9 mouse cellular contexts compared by ENCODE assay signal in genomic region chr4:58082588-58082987, GRCm38 (mm10).
DNase-seq lines count a peak whose midpoint lies in the region; ATAC-seq and TF ChIP-seq lines count a peak whose summit lies in the region.
"Had no signal": no experiment of that assay in that cellular context is flagged by ENCODE, and none has a peak within 500 bp of the region (broad histone marks: within the 10 kb centered on the region; RNA-seq: fewer than 3 reads in every experiment).

No protein-coding gene starts in this region.

- TF ChIP-seq EP300 in heart, adult 2 months (IDR thresholded peaks at IDR 0.05; ENCODE audit: insufficient read depth, low read depth, low read length) = 0 out of 2 replicates have a peak, but pooled peaks have one; percentile 50

- no peak overlapping the region for H3K4me3 ChIP-seq in heart, adult 2 months
- no peak overlapping the region for H3K4me3 ChIP-seq in heart, embryonic 11.5 days (ENCODE audit: low read depth, low read length)
- H3K4me3 ChIP-seq in forebrain, embryonic 13.5 days = no peak overlapping the region
- no peak overlapping the region for H3K4me3 ChIP-seq in hindbrain, embryonic 13.5 days
- H3K4me3 ChIP-seq in midbrain, embryonic 16.5 days (ENCODE audit: low read depth, low read length) = no peak overlapping the region

- ATAC-seq in heart, embryonic 11.5 days (replicated peaks; ENCODE audit: insufficient number of reproducible peaks, low FRiP score, low TSS enrichment) = no peak
- ATAC-seq in forebrain, embryonic 13.5 days = peak; percentile 60; the same call in 1 of the 2 replicates
- peak; percentile 57; the same call in 1 of the 2 replicates for ATAC-seq in hindbrain, embryonic 13.5 days (ENCODE audit: low FRiP score)
- 0 out of 2 replicates have a peak, but pooled peaks have one; percentile 41 for ATAC-seq in midbrain, embryonic 16.5 days

- no peak overlapping the region for H3K4me2 ChIP-seq in heart, embryonic 11.5 days
- H3K4me2 ChIP-seq in forebrain, embryonic 13.5 days = no peak overlapping the region
- no peak overlapping the region for H3K4me2 ChIP-seq in hindbrain, embryonic 13.5 days
- H3K4me2 ChIP-seq in midbrain, embryonic 16.5 days (ENCODE audit: low read length) = no peak overlapping the region

- H3K36me3 ChIP-seq in heart, adult 2 months (ENCODE audit: control insufficient read depth, insufficient read depth, low read length) = no peaks in the 10 kb centered on the region; the same call in 1 of the 2 replicates
- H3K36me3 ChIP-seq in heart, embryonic 11.5 days (ENCODE audit: control insufficient read depth, insufficient read depth, low read length) = no peaks in the 10 kb centered on the region
- H3K36me3 ChIP-seq in forebrain, embryonic 13.5 days (ENCODE audit: poor library complexity, severe bottlenecking) = no peaks in the 10 kb centered on the region
- H3K36me3 ChIP-seq in hindbrain, embryonic 13.5 days = no peaks in the 10 kb centered on the region
- H3K36me3 ChIP-seq in midbrain, embryonic 16.5 days (ENCODE audit: control insufficient read depth, insufficient read depth, low read length) = no peaks in the 10 kb centered on the region

- DNase-seq in heart, adult 2 months = peak; percentile 42 to 69
- peak; percentile 20 for DNase-seq in c-Kit-positive CD71-positive TER-119-negative erythroid progenitor cells, embryonic 14.5 days (ENCODE audit: low read depth)
- peak; percentile 62 to 65 for DNase-seq in left cerebral cortex, postnatal 25 days (ENCODE audit: low spot score in 2 of 2)
- DNase-seq in spleen, postnatal 4 days (ENCODE audit: low spot score in 2 of 2) = peak; percentile 33 to 80

- WGBS in heart, adult 2 months = 14% methylated on average over 5 of the region's 5 CpGs
- WGBS in heart, embryonic 11.5 days (ENCODE audit: insufficient replicate concordance) = 13% methylated on average over 5 of the region's 5 CpGs
- WGBS in forebrain, embryonic 13.5 days = 10% methylated on average over 5 of the region's 5 CpGs
- 14% methylated on average over 5 of the region's 5 CpGs for WGBS in hindbrain, embryonic 13.5 days
- 8% methylated on average over 5 of the region's 5 CpGs for WGBS in midbrain, embryonic 16.5 days

- intact Hi-C loops in heart, adult 2 months (cut with DNase I) = loop anchor here (1.0 to 5.0 kb wide), 4 partner anchors 125 to 710 kb away; partner anchors contain the start of gene Txn1
- intact Hi-C loops in left cerebral cortex, postnatal 25 days (cut with DNase I) = loop anchor here (1.0 to 10.0 kb wide), 2 partner anchors 171 to 408 kb away; no protein-coding TSS in a partner anchor

- H3K9ac ChIP-seq in heart, adult 2 months (ENCODE audit: low read depth, low read length) = no peak overlapping the region
- H3K9ac ChIP-seq in heart, embryonic 11.5 days (ENCODE audit: low read depth, low read length) = no peak overlapping the region
- H3K9ac ChIP-seq in forebrain, embryonic 13.5 days = no peak overlapping the region
- no peak overlapping the region for H3K9ac ChIP-seq in hindbrain, embryonic 13.5 days
- no peak overlapping the region for H3K9ac ChIP-seq in midbrain, embryonic 16.5 days (ENCODE audit: low read depth, low read length)

- H3K9me3 ChIP-seq in heart, embryonic 11.5 days (replicated peaks; ENCODE audit: control insufficient read depth, low read length) = no peaks in the 10 kb centered on the region
- H3K9me3 ChIP-seq in forebrain, embryonic 13.5 days (replicated peaks) = no peaks in the 10 kb centered on the region
- no peaks in the 10 kb centered on the region for H3K9me3 ChIP-seq in hindbrain, embryonic 13.5 days
- no peaks in the 10 kb centered on the region for H3K9me3 ChIP-seq in midbrain, embryonic 16.5 days (replicated peaks; ENCODE audit: control insufficient read depth, low read length, poor library complexity, severe bottlenecking)

- TF ChIP-seq CTCF in heart, adult 2 months (IDR thresholded peaks at IDR 0.05) = peak; percentile 94

- no peaks in the 10 kb centered on the region for H3K27me3 ChIP-seq in heart, adult 2 months (ENCODE audit: control insufficient read depth, insufficient read depth, low read length)
- no peaks in the 10 kb centered on the region for H3K27me3 ChIP-seq in heart, embryonic 11.5 days (ENCODE audit: control insufficient read depth, insufficient read depth, low read length)
- H3K27me3 ChIP-seq in forebrain, embryonic 13.5 days = no peaks in the 10 kb centered on the region
- no peaks in the 10 kb centered on the region for H3K27me3 ChIP-seq in hindbrain, embryonic 13.5 days
- H3K27me3 ChIP-seq in midbrain, embryonic 16.5 days (ENCODE audit: control insufficient read depth, insufficient read depth, low read depth, low read length) = no peaks in the 10 kb centered on the region

- no peaks in the 10 kb centered on the region; the same call in none of the 2 replicates for H3K4me1 ChIP-seq in heart, adult 2 months (ENCODE audit: control insufficient read depth, insufficient read depth, low read length)
- H3K4me1 ChIP-seq in heart, embryonic 11.5 days (ENCODE audit: control insufficient read depth, insufficient read depth, low read length) = no peaks in the 10 kb centered on the region
- peaks cover 3% of the 10 kb centered on the region; the same call in 1 of the 2 replicates for H3K4me1 ChIP-seq in forebrain, embryonic 13.5 days
- 0 out of 2 replicates have a peak, but pooled peaks cover 5% of the 10 kb centered on the region for H3K4me1 ChIP-seq in hindbrain, embryonic 13.5 days (replicated peaks)
- H3K4me1 ChIP-seq in midbrain, embryonic 16.5 days (ENCODE audit: control insufficient read depth, insufficient read depth, low read length) = 0 out of 2 replicates have a peak, but pooled peaks cover 2% of the 10 kb centered on the region

- no peaks in the 10 kb centered on the region for H3K79me2 ChIP-seq in heart, adult 2 months (replicated peaks; ENCODE audit: control insufficient read depth, insufficient read depth, low read length)

- H3K27ac ChIP-seq in heart, adult 2 months = no peak overlapping the region
- H3K27ac ChIP-seq in heart, embryonic 11.5 days (ENCODE audit: low read depth, low read length) = no peak overlapping the region
- H3K27ac ChIP-seq in forebrain, embryonic 13.5 days = no peak overlapping the region
- no peak overlapping the region for H3K27ac ChIP-seq in hindbrain, embryonic 13.5 days
- no peak overlapping the region for H3K27ac ChIP-seq in midbrain, embryonic 16.5 days (ENCODE audit: low read length)
- H3K27ac ChIP-seq: macrophage had no signal

- no peak for TF ChIP-seq POLR2A in heart, adult 2 months (IDR thresholded peaks at IDR 0.05; ENCODE audit: insufficient read depth, low read depth, low read length)
